Mouse (Mus musculus): ENCODE measurements around the gene Sf3b2.

The Sf3b2 gene

GRCm38 (mm10) chr19:5294972-5295735 is at the start of gene Sf3b2:
TSS of gene Sf3b2 (minus strand) at chr19:5295455.
- peak; percentile 99 for DNase-seq

GRCm38 (mm10) chr19:5341360-5341759 is 46.1 kb upstream of the Sf3b2 start:
- DNase-seq, result no peak

- peak; percentile 72 for DNase-seq
These were observed 42.7 kb upstream of the Sf3b2 start for GRCm38 (mm10) chr19:5337975-5338374.

GRCm38 (mm10) chr19:5335441-5335840 is 40.2 kb upstream of the Sf3b2 start, which contains the start of gene Catsper1:
TSS of gene Catsper1 (plus strand) at chr19:5335741.
- DNase-seq, result no peak

DNA sequence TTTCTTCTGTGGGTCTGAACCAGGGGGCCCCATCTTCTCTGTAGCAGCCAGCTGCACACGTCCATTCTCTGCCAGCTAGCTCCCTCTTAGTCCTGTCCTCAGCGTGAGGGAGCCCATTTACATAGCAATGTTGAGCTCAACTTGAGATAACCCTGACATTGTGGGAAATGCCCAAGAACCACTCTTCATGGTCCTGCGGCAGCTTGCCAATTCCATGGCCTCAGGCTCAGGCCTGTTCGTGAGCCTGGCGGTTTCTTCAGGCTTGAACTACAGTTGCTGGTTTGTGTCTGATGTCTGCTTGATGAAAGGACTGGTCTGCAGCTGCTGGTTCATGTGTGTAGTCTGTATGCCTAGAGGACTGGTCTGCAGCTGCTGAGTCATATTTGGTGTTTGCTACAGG is 39.5 kb upstream of the Sf3b2 start:
- no peak for DNase-seq

- no peak for DNase-seq
These were observed 32.7 kb upstream of the Sf3b2 start for GRCm38 (mm10) chr19:5327970-5328369.

DNA sequence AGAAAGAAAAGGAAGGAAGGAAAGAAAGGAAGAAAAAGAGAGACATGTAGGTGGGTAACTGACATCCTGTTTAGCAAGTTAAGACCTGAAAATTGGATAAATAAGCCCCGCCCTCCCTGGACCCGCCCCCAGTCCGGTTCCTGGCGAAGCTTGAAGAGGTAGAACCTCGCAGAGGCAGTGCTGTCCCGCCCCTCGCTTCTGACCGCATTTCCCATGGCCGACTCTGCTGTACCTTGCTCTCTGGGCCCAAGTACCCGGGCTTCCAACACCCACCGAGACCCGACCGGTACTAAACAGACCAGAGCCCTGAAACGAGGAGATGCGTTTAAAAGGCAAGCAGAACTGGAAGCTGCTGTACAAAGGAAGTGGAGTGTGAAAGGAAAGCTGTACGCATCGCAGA is 28.5 kb upstream of the Sf3b2 start:
- DNase-seq, result no peak

DNA sequence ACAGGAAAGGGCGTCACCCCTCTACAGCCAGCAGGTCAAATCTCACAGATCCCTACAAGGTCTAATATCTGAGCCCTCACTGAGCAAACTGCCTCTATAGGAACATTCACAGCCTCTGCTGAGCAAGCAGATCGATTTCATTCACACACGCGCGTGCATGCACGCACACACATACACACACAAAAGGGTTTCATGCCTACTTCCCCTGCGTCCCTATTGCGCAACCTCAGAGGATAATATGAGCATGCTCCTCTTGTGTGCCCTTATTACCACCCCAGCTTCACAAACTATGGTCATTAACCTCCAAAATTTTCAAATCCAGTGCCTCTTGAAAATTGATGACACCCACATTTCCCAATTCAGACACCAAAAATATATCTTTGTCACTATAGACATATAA is 17.9 kb upstream of the Sf3b2 start:
- no peak for DNase-seq

GRCm38 (mm10) chr19:5309025-5309424 is 13.8 kb upstream of the Sf3b2 start:
- no peak for DNase-seq

DNA sequence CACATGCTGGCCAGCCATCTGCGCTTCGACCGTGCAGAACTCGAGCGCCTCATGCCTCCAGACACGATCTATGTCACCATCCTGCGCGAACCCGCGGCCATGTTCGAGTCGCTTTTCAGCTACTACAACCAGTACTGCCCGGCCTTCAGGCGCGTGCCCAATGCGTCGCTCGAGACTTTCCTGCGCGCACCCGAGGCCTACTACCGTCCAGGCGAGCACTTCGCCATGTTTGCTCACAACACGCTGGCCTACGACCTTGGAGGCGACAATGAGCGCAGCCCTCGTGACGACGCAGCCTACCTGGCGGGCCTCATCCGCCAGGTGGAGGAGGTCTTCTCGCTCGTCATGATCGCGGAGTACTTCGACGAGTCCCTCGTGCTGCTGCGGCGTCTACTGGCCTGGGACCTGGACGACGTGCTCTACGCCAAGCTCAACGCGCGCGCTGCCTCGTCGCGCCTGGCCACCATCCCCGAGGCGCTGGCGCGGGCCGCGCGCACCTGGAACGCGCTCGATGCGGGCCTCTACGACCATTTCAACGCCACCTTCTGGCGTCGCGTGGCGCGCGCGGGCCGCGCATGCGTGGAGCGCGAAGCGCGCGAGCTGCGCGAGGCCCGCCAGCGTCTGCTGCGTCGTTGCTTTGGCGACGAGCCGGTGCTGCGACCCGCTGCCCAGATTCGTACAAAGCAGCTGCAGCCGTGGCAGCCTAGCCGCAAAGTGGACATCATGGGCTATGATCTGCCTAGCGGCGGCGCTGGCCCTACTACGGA is 11.9 kb upstream of the Sf3b2 start:
- no peak for DNase-seq

DNA sequence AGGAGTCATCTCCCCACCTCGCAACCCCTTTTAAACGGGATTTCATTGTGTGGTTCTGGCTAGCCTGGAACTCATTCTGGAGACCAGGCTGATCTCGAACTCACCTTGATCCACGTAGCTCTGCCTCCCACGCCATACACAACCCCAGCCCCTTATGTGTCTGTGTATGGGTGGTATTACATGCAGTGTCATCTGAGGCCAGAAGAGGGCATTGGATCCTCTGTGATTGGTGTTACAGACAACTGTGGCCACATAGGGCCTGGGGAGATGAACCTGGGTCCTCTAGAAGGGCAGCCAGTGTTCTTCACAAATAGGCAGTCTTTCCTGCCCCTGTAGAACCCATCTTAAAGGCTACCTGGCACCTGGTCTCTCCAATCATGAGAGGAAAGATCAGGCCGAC is 11.0 kb upstream of the Sf3b2 start:
- no peak for DNase-seq

- no peak for DNase-seq
These were observed 7.2 kb upstream of the Sf3b2 start for GRCm38 (mm10) chr19:5302455-5302854.

DNA sequence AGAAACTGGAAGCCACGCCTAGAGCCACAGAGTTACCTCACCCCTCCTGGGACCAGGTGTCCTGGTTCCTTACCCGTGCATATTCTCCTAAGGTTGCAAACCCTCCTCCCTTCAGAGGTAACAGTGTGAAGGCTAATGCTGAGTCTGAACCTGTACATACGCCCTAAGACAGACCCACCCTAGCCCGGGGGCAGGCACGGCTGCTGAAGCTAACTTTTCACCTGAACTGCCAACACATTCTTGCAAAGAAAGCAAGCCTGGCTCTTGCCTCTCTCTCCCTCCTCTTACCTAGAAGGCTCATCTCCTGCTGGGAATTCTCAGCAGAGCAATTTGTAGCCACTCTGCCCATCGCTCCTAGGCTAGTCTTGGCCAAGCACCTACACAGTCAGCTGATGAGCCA is 5.3 kb upstream of the Sf3b2 start:
- DNase-seq, result no peak

DNA sequence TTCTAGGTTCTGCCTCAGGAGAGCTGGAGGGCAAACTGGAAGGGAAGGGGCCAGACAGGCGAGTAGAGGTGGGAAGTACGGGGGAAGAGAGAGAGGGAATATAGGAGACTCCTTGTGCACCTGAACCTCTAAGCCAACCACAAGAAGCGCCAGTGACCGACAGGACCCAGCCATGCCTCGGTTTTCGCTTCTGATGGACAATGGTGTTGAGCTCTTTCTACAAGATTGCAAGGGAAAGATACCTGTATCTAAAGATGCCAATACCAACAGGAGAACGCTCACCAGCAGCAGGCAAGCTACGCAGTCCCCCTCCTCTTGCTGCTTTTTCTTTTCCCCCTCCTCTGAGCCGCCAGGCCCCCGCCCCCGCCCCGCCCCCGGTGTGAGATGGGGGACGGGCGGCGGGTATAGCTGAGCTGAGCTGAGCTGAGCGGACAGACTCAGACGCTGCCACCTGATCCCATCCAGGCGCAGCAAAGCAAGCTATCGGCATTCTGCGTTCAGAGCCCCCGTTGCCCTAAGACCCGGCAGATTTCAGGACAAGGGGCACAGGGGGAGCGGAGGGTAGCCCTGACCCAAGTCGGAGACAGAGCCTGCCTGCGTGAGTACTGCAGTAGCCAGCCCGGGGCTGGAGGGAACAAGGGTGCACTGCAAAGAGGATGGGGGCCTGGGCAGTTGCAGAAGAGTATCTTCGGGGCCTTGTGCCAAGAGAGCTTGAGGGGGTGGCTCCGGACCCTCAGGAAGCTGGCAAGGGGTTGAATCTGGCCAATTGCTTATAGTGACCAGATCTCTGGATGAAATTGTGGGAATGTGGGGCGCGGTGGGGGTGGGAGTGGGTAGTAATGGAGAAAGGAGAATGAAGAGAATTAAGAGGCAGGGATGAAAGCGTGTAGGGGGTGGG is 2.9 kb upstream of the Sf3b2 start, which contains the start of gene Gal3st3:
TSS of gene Gal3st3 (plus strand) at position 429 of the 898 bp plus-strand sequence.
- DNase-seq, result peak; percentile 50

DNA sequence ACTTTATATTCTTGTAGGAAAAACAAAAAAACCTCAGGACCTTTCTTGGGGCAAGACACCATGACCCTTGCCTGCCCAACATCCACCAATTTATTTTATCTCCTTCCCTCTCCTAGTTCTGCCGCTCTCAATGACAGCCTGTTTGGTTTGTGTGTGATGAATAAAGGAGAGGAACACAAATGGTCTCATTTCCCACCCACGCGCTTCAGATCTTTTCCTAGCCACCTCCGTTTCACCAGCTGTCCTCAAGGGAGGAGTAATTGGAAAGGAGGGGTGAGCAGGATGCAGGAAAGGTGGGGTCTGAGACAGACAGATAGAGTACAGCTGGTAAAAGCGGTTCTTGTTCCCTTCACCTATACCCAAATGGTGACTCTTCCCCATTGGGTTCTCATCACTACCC is 1.4 kb upstream of the Sf3b2 start:
- DNase-seq, result peak; percentile 84

DNA sequence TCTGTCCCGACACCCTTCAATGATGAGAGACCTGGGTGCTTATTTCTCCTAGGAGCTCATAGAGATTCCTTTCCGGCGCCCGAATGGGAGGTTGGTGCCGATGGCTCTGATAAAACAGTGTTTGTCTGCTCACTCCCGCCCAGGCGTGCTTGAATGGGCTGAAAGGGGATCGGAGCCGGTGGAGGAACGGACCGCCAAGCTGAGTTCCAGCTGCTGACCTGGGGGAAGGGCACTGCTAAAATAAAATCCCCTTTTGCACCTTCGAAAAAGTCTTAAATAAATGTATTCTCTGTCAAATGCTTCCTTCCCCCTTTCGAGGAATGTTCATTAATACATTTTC is 451 bp upstream of the Sf3b2 start:
- DNase-seq, result no peak

GRCm38 (mm10) chr19:5278381-5278780 is 16.9 kb downstream of the Sf3b2 start:
- DNase-seq, result no peak

DNA sequence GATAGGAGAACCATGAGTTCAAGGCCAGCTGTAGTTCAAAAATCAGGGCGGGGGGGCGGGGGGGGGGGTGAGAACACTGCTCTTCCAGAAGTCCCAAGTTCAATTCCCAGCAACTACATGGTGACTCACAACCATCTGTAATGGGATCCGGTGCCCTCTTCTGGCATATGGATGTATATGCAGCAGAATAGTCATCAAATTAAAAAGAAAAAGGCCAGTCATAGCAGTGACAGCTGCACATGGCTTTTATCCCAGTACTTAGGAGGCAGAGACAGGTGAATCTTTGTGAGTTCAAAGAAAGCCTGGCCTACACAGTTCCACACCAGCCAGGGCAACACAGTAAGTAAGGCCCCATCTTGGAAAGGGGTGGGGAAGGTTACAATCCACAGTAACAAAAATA is 18.1 kb downstream of the Sf3b2 start:
- no peak for DNase-seq

GRCm38 (mm10) chr19:5276531-5276930 is 18.7 kb downstream of the Sf3b2 start:
- no peak for DNase-seq

- no peak for DNase-seq
These were observed 19.5 kb downstream of the Sf3b2 start for GRCm38 (mm10) chr19:5275736-5276135.

DNA sequence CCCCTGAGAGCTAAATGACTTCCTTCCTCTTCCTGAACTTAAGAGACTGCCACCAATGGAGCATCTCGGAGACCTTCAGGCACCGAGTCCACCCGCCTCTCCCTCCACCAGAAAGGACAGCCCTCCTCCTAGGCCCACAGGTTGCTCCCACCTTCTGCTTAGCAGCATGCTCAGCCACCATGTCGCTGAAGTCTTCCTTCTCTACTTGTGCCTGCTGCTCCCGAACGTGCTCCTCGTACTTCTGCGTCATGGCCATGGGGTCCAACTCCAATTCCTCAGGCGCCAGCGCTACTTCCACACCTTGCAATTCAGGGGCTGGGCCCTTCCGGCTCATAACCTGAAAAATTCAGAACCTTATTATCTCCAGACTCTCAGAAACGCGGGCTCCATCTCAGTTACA is 20.6 kb downstream of the Sf3b2 start:
- DNase-seq, result no peak

DNA sequence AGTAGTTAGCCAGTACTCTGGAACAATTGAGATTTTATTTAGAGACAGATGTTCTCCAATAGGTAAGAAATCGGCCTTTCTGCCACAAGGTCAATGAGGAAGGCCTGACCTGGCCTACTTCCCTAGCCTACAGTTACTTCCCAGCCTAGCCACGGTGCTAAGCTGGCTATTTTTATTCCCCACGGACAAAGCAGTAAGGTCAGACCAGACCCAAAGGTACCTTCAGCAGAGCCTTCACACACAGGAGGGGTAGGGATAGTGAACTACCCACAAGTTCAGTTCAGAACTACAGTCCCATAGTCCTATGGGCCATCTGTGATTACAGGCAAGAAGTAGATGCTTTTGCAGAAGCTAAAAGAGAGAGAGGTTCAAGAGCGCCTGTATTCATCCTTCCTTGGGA is 21.3 kb downstream of the Sf3b2 start:
- DNase-seq, result no peak
